Mouse (Mus musculus) small intestine, adult 2 months (tissue): ENCODE results near the gene Rnf135. TPM values are rescaled to one million over a fixed set of nuclear protein-coding genes. Genes with fewer than 3 reads are reported as not detected.

Source experiments
- H3K27ac ChIP-seq: fragments of 200-500 bp; 2 replicates; pipeline ENCODE4 v1.5.1; 2012; ENCODE audit warnings: low read depth, low read length, control low read depth, inconsistent platforms; ENCODE audit not compliant: insufficient read depth
- H3K27me3 ChIP-seq: fragments of 200-500 bp; 2 replicates; pipeline ENCODE4 v1.6.1; 2012; ENCODE audit warnings: mild to moderate bottlenecking, moderate library complexity, low read length, inconsistent platforms; ENCODE audit not compliant: control insufficient read depth, insufficient read depth
- H3K36me3 ChIP-seq: fragments of 200-500 bp; 2 replicates; pipeline ENCODE4 v1.6.1; 2012; ENCODE audit warnings: mild to moderate bottlenecking, low read length, control low read depth, inconsistent platforms; ENCODE audit not compliant: control insufficient read depth, insufficient read depth
- H3K4me1 ChIP-seq: fragments of 200-500 bp; 2 replicates; pipeline ENCODE4 v1.6.1; 2012; ENCODE audit warnings: low read length, inconsistent platforms, mixed read lengths; ENCODE audit not compliant: control insufficient read depth, insufficient read depth, insufficient read length
- H3K4me3 ChIP-seq: fragments of 200-500 bp; 2 replicates; pipeline ENCODE4 v1.5.1; 2012; ENCODE audit warnings: low read depth, mild to moderate bottlenecking, control low read depth, inconsistent platforms, low read length, moderate library complexity
- CTCF ChIP-seq: fragments of 200-500 bp; IDR thresholded peaks from 2 replicates; pipeline ENCODE4 v1.5.1; 2012; ENCODE audit warnings: low read depth, mild to moderate bottlenecking, control low read depth, inconsistent platforms, low read length, moderate library complexity, mixed read lengths; ENCODE audit not compliant: insufficient replicate concordance, insufficient read length; ENCODE audit errors: extremely low read depth
- POLR2A ChIP-seq: fragments of 200-500 bp; IDR thresholded peaks from 2 replicates; pipeline ENCODE4 v1.6.1; 2012; ENCODE audit warnings: low read depth, mild to moderate bottlenecking, control low read depth, inconsistent platforms, low read length, moderate library complexity
- WGBS: fragments of 180-500 bp; shearing (Covaris S2); methylation state at CpG from one replicate; pipeline ENCODE4 v1.1.7; 2018; 5-methylcytosine and 5-hydroxymethylcytosine counted together
- polyA plus RNA-seq: library from polyadenylated mRNA; depleted of rRNA; stranded (reverse); fragments of >200 nt; gene quantifications from 2 replicates; pipeline ENCODE4 v1.2.3, GENCODE M21; 2012

Rnf135 gene
- polyA plus RNA-seq, 1 experiment = 5.9 TPM

GRCm38 (mm10) chr11:80204037-80204436, 20.4 kb downstream of the Rnf135 start:
- TF ChIP-seq POLR2A (no peak), CTCF (no peak)
- H3K4me3 ChIP-seq = no peak overlapping the region
- WGBS = 86% methylated on average over 3 of the region's 3 CpGs
- no peak overlapping the region for H3K27ac ChIP-seq
- no peaks in the 10 kb centered on the region for H3K27me3 ChIP-seq
- no peaks in the 10 kb centered on the region; the same call in 1 of the 2 replicates for H3K4me1 ChIP-seq
- H3K36me3 ChIP-seq = peaks cover 4% of the 10 kb centered on the region

- Histone ChIP-seq H3K27me3 (no peaks in the 10 kb centered on the region), H3K27ac (no peak overlapping the region), H3K4me1 (no peaks in the 10 kb centered on the region; the same call in 1 of the 2 replicates), H3K4me3 (no peak overlapping the region), H3K36me3 (no peaks in the 10 kb centered on the region)
- no peak for TF ChIP-seq POLR2A
- TF ChIP-seq CTCF = no peak
- 71% methylated on average over 5 of the region's 5 CpGs for WGBS
These were observed 21.3 kb downstream of the Rnf135 start for GRCm38 (mm10) chr11:80204941-80205340.

GRCm38 (mm10) chr11:80208465-80208859, 24.8 kb downstream of the Rnf135 start:
- 37% methylated on average over 7 of the region's 7 CpGs for WGBS
- no peak overlapping the region for H3K27ac ChIP-seq
- H3K27me3 ChIP-seq = no peaks in the 10 kb centered on the region
- H3K36me3 ChIP-seq = no peaks in the 10 kb centered on the region
- no peaks in the 10 kb centered on the region for H3K4me1 ChIP-seq
- TF ChIP-seq POLR2A = no peak
- TF ChIP-seq CTCF = no peak
- no peak overlapping the region for H3K4me3 ChIP-seq

GRCm38 (mm10) chr11:80208860-80209800, 25.5 kb downstream of the Rnf135 start, which contains the start of gene Rhot1:
Gene Rhot1, plus strand, starts transcription at chr11:80209019.
- Histone ChIP-seq H3K4me1 (no peaks in the 10 kb centered on the region), H3K36me3 (peaks cover 3% of the 10 kb centered on the region), H3K27me3 (no peaks in the 10 kb centered on the region), H3K4me3 (peak within 1 kb of the TSS; percentile 74), H3K27ac (peak within 1 kb of the TSS; percentile 83)
- TF ChIP-seq CTCF (peak; percentile 84), POLR2A (peak; percentile 70)
- under 1% methylated on average over 78 of the region's 78 CpGs for WGBS

- Histone ChIP-seq H3K4me1 (no peaks in the 10 kb centered on the region), H3K27ac (no peak overlapping the region), H3K4me3 (peak overlapping the region; percentile 10; the same call in 1 of the 2 replicates), H3K27me3 (no peaks in the 10 kb centered on the region), H3K36me3 (peaks cover 5% of the 10 kb centered on the region)
- WGBS = 20% methylated on average over 6 of the region's 6 CpGs
- TF ChIP-seq CTCF = no peak
- TF ChIP-seq POLR2A = no peak
These were observed 26.7 kb downstream of the Rnf135 start for GRCm38 (mm10) chr11:80210321-80210720.

- no peak overlapping the region for H3K27ac ChIP-seq
- 70% methylated on average over 2 of the region's 2 CpGs for WGBS
These were observed 28.6 kb downstream of the Rnf135 start for GRCm38 (mm10) chr11:80212282-80212681.

GRCm38 (mm10) chr11:80215291-80215690, 31.6 kb downstream of the Rnf135 start:
- TF ChIP-seq CTCF (no peak), POLR2A (no peak)
- Histone ChIP-seq H3K36me3 (peaks cover 9% of the 10 kb centered on the region), H3K27ac (no peak overlapping the region), H3K4me3 (no peak overlapping the region), H3K27me3 (no peaks in the 10 kb centered on the region), H3K4me1 (no peaks in the 10 kb centered on the region)
- WGBS = 67% methylated on average over 3 of the region's 3 CpGs

More at GRCm38 (mm10) chr11:80212282-80212681, 28.6 kb downstream of the Rnf135 start:
- no peaks in the 10 kb centered on the region for H3K27me3 ChIP-seq
- peaks cover 7% of the 10 kb centered on the region for H3K36me3 ChIP-seq
- TF ChIP-seq CTCF = no peak
- TF ChIP-seq POLR2A = no peak
- no peaks in the 10 kb centered on the region for H3K4me1 ChIP-seq
- no peak overlapping the region for H3K4me3 ChIP-seq
